9 mouse cellular contexts compared by ENCODE assay signal in genomic region chr9:107738841-107739202, GRCm38 (mm10). TPM values are rescaled to one million over a fixed set of nuclear protein-coding genes. Genes with fewer than 3 reads are reported as not detected.
DNase-seq lines count a peak whose midpoint lies in the region; ATAC-seq and TF ChIP-seq lines count a peak whose summit lies in the region.
"Had no signal": no experiment of that assay in that cellular context is flagged by ENCODE, and none has a peak within 500 bp of the region (broad histone marks: within the 10 kb centered on the region; RNA-seq: fewer than 3 reads in every experiment).

No protein-coding gene starts in this region.

- H3K4me1 ChIP-seq in stomach, embryonic 16.5 days (ENCODE audit: control insufficient read depth, insufficient read depth, low read length) = peaks cover 24% of the 10 kb centered on the region

- peak; percentile 46 for TF ChIP-seq CTCF in brain, embryonic 14.5 days (IDR thresholded peaks at IDR 0.05; ENCODE audit: borderline replicate concordance, extremely low read depth, insufficient read depth, insufficient read length)

- no peak overlapping the region for H3K9ac ChIP-seq in stomach, embryonic 16.5 days (ENCODE audit: low read length)

- H3K27me3 ChIP-seq in stomach, embryonic 16.5 days (ENCODE audit: control insufficient read depth, insufficient read depth, low read length) = no peaks in the 10 kb centered on the region

- peak; percentile 40 to 52 for DNase-seq in spleen, postnatal 10 days (ENCODE audit: low spot score in 2 of 2)
- no peak for DNase-seq in spleen, adult 18-20 months
- DNase-seq in brain, embryonic 14.5 days (ENCODE audit: low read depth) = peak; percentile 53
- DNase-seq in frontal cortex, adult 2 months (ENCODE audit: extremely low spot score in 1 of 2, low spot score in 1 of 2) = peak; percentile 22 to 25
- peak; percentile 63 for DNase-seq in kidney, postnatal 10 days
- no peak for DNase-seq in urinary bladder, postnatal 14 days (ENCODE audit: low spot score)

- H3K27ac ChIP-seq in stomach, embryonic 16.5 days (ENCODE audit: low read length) = no peak overlapping the region

- H3K36me3 ChIP-seq in stomach, embryonic 16.5 days (ENCODE audit: control insufficient read depth, insufficient read depth, low read length) = peaks cover 25% of the 10 kb centered on the region

- no peak overlapping the region for H3K4me2 ChIP-seq in stomach, embryonic 16.5 days (ENCODE audit: low read depth, low read length)

- TF ChIP-seq POLR2A in brain, embryonic 14.5 days (IDR thresholded peaks at IDR 0.05; ENCODE audit: borderline replicate concordance, extremely low read depth, insufficient read depth, insufficient read length, poor library complexity, severe bottlenecking) = no peak

- no peak overlapping the region for H3K4me3 ChIP-seq in stomach, embryonic 16.5 days (replicated peaks; ENCODE audit: low read length)

- 44% methylated on average over 4 of the region's 4 CpGs for WGBS in stomach, embryonic 16.5 days

- H3K9me3 ChIP-seq in stomach, embryonic 16.5 days (replicated peaks; ENCODE audit: control insufficient read depth, low read length) = no peaks in the 10 kb centered on the region

- peak; percentile 53 for ATAC-seq in megakaryocyte, adult 5-6 weeks (ENCODE audit: poor library complexity, severe bottlenecking)
- ATAC-seq in stomach, embryonic 16.5 days (ENCODE audit: insufficient read depth, low FRiP score) = peak; percentile 18

RNA-seq across cellular contexts. Expression of gene Sema3f, which starts 28.5 kb away (rescaled TPM):
- polyA plus RNA-seq in brain, embryonic 14.5 days (2012; rRNA removed) = 163 and 176 TPM in 2 replicates
- 21.2 and 22.3 TPM in 2 replicates for polyA plus RNA-seq in frontal cortex, adult 2 months (2012; rRNA removed)
- not detected in 2 replicates for total RNA-seq in megakaryocyte, adult 5-6 weeks (2015)
- not detected in 2 replicates for total RNA-seq in megakaryocyte, adult 5-6 weeks (2017)
- polyA plus RNA-seq in stomach, embryonic 16.5 days (2015; fragmentation: Nextera tagmentation; extraction: Ambion mirVana) = 15.1 and 16.8 TPM in 2 replicates

RNA-seq across cellular contexts. Expression of gene Rbm5, which starts 32.0 kb away (rescaled TPM):
- polyA plus RNA-seq in brain, embryonic 14.5 days (2012; rRNA removed) = 183 and 228 TPM in 2 replicates
- 152 and 180 TPM in 2 replicates for polyA plus RNA-seq in frontal cortex, adult 2 months (2012; rRNA removed)
- 145 and 161 TPM in 2 replicates for total RNA-seq in megakaryocyte, adult 5-6 weeks (2015)
- 208 and 249 TPM in 2 replicates for total RNA-seq in megakaryocyte, adult 5-6 weeks (2017)
- polyA plus RNA-seq in stomach, embryonic 16.5 days (2015; fragmentation: Nextera tagmentation; extraction: Ambion mirVana) = 183 and 187 TPM in 2 replicates

RNA-seq across cellular contexts. Expression of gene Gnat1, which starts 59.3 kb away (rescaled TPM):
- polyA plus RNA-seq in brain, embryonic 14.5 days (2012; rRNA removed) = 0.39 and 0.48 TPM in 2 replicates
- polyA plus RNA-seq in frontal cortex, adult 2 months (2012; rRNA removed) = 0.15 and 0.28 TPM in 2 replicates
- not detected in 2 replicates for total RNA-seq in megakaryocyte, adult 5-6 weeks (2015)
- total RNA-seq in megakaryocyte, adult 5-6 weeks (2017) = not detected in 2 replicates
- 0.42 and 2.0 TPM in 2 replicates for polyA plus RNA-seq in stomach, embryonic 16.5 days (2015; fragmentation: Nextera tagmentation; extraction: Ambion mirVana)
- polyA plus RNA-seq: spleen, adult 2 months had no signal

Comparison
In these comparisons a context has a peak if more than half of its experiments do, and no peak if none do; other contexts are left out.
1. DNase-seq: peak in spleen, postnatal 10 days (2 of 2), brain, embryonic 14.5 days (single experiment), frontal cortex, adult 2 months (2 of 2) and kidney, postnatal 10 days (single experiment); none in spleen, adult 18-20 months (0 of 2) and urinary bladder, postnatal 14 days (single experiment).